Mouse (Mus musculus): Measurements from ENCODE around the gene Rnf24.
"Not testable (repeated sequence)": the region's sequence is repeated elsewhere in the genome, so short reads cannot be mapped to it uniquely, and the experiment has no call there.

Gene Rnf24

DNA sequence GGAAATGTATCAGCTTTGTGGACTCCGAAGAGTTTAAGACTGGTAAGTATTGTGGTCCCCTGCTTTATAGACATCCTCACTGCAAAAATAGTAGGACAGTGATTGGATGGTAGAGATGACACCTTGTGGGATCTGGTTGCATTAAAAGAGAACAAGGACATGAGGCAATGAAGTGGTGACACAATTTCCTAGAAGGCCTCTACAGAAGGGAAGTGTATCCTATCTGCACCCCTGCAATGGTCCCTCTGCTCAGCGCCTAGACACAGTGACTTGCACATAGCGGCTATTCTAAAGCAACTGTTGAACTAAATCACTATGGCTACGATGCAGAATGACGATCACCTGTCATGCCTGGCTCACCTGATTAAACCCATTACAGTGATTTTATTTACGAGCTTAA, 15.1 kb downstream of the Rnf24 start:
- no peak for DNase-seq (ENCODE audit: low spot score in 2 of 2)

- DNase-seq (ENCODE audit: low spot score in 2 of 2), result no peak
Observed at GRCm38 (mm10) chr2:131330548-131330947, 22.1 kb downstream of the Rnf24 start.

- DNase-seq (ENCODE audit: low spot score in 2 of 2), result no peak
Observed at GRCm38 (mm10) chr2:131328981-131329380, 23.7 kb downstream of the Rnf24 start.

- no peak for DNase-seq (ENCODE audit: low spot score in 2 of 2)
Observed at GRCm38 (mm10) chr2:131326044-131326443, 26.6 kb downstream of the Rnf24 start.

GRCm38 (mm10) chr2:131323675-131324074, 29.0 kb downstream of the Rnf24 start:
- DNase-seq (ENCODE audit: low spot score in 2 of 2), result no peak

DNA sequence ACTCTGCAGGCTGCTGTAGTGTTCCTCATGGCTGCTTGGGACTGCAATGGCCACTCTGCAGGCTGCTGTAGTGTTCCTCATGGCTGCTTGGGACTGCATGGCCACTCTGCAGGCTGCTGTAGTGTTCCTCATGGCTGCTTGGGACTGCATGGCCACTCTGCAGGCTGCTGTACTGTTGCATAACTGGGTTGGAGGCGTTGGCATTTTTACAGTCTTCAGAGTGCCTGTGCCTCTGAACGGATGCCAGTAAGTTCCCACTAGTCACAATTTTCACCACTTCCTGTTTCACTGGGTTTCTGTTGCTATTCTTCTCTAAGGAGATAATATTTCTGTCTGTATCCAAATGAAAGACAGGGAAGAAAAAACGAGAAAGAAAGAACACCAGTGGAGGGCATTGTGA, 31.5 kb downstream of the Rnf24 start:
- peak; percentile 38 to 48 for DNase-seq (ENCODE audit: low spot score in 2 of 2)

DNA sequence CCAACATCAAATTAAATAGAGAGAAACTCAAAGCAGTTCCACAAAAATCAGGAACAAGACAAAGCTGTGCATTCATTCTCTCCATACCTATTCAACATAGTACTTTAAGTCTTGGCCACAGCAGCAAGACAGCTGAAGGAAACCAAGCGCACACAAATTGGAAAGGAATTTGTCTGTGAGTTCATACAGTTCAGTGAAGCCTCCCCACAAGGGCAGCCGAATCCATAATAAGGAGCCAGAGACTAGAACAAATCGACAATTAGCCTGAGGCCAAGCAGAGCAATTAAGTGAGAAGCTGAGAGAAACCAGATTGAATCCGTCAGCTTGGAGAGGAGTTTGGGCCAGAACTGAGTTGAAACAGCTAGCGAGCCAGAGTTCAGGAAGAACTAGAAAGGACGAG, 33.3 kb downstream of the Rnf24 start:
- no peak for DNase-seq (ENCODE audit: low spot score in 2 of 2)

DNA sequence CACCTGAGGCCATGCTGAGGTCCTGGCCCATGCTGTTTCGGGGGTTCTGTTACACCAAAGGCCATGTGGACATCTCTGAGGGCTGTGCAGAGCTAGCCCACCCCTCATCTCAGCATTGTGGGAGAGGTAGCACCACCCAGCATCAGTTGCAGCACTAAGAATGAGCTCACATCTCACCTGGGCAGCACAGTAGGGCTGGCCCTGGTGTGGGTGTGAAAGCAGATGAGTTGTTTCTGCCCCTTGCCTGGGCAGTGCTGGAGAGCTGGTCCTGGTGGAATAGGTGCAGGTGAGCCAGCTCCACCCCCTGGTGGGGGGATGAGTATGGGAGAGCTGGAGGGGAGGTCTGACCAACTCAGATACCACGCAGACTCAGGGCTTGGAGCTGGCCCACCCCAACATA, 36.5 kb downstream of the Rnf24 start:
- DNase-seq (ENCODE audit: low spot score in 2 of 2), result no peak

GRCm38 (mm10) chr2:131309296-131309695, 43.4 kb downstream of the Rnf24 start:
- no peak for DNase-seq (ENCODE audit: low spot score in 2 of 2)

- no peak for DNase-seq (ENCODE audit: low spot score in 2 of 2)
Observed at GRCm38 (mm10) chr2:131307822-131308221, 44.9 kb downstream of the Rnf24 start.

GRCm38 (mm10) chr2:131307391-131307790, 45.3 kb downstream of the Rnf24 start:
- DNase-seq (ENCODE audit: low spot score in 2 of 2), result no peak

DNA sequence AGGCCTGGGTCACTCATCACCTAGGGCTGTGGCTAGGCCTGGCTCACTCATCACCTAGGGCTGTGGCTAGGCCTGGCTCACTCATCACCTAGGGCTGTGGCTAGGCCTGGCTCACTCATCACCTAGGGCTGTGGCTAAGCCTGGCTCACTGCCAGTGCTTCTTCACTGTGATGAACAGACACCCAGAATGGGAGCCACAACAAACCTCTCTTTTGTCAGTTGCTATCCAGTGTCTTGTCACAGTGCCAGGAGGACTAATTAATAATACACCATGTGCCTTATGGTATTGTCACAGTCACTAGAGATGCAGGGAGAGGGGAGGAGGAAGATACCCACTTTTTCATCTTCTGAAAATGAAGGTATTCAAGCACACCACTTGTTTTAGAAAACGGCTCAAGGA, 47.5 kb downstream of the Rnf24 start:
- not testable (repeated sequence) for DNase-seq (ENCODE audit: low spot score in 2 of 2)

GRCm38 (mm10) chr2:131304497-131304896, 48.2 kb downstream of the Rnf24 start:
- DNase-seq (ENCODE audit: low spot score in 2 of 2), result no peak

- DNase-seq (ENCODE audit: low spot score in 2 of 2), result no peak
Observed at GRCm38 (mm10) chr2:131301635-131302034, 51.1 kb downstream of the Rnf24 start.

GRCm38 (mm10) chr2:131300485-131300884, 52.2 kb downstream of the Rnf24 start:
- no peak for DNase-seq (ENCODE audit: low spot score in 2 of 2)

GRCm38 (mm10) chr2:131298674-131299073, 54.0 kb downstream of the Rnf24 start:
- not testable (repeated sequence) for DNase-seq (ENCODE audit: low spot score in 2 of 2)

DNA sequence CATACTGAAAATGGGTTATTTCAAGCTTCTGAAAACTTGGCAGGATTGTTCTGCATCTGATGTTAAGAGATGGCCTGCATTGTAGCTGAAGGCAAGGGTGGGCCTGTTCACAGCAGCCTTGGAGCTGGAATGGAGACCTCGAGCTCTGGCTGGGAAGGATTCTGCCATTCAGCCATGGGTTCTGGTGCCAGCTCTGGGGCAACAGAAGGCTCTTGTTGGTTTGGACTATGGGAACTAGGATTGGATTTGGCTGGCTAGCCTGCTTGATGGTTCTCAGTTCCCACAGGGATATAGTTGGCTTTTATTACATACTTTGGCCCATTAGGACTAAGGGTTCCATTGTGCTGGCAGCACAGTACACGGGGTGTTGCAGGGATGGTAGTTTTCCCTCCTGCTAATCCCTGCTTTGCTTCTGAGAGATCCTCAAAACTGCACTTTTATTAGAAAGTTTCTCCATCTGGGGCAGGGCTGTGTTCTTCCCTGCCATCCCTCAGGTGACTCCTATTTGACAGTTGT, 55.9 kb downstream of the Rnf24 start:
- no peak for DNase-seq (ENCODE audit: low spot score in 2 of 2)

DNA sequence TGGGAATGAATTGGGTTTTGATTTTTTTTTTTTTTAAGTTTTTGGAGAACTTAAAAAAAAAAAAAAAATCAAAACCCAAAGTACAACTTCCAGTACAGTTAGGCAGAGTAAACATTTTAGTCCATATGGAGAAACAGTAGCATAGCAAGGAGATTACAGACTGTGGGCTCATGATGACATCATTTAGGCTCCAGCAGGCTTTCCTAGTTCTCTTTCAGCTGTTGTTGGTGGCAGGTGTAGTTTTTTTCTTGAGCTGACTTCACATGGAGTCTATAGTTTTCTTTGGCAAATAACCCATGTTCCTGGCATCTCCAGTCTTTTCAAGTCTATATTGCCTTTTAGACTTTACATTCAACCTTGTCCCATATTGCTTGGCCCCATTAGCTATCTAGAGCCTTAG, 62.0 kb downstream of the Rnf24 start:
- no peak for DNase-seq (ENCODE audit: low spot score in 2 of 2)

DNA sequence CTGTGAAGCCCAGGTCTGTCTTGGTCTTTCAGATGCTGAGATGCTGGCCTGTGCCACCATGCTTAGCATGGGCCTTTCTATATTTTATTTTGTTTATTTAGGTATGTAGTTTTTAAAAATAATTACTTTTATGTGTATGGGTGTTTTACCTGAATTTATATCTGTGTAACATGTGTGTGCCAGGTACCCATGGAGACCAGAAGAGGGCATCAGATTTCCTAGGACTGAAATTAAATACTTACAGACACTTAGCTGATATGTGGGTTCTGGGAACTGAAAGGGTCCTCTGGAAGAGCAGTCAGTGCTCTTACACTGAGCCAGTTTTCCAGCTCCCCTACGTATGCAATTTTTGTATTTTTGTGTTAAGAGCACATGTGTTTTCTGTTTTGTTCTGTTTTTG, 66.4 kb downstream of the Rnf24 start:
- DNase-seq (ENCODE audit: low spot score in 2 of 2), result no peak

DNA sequence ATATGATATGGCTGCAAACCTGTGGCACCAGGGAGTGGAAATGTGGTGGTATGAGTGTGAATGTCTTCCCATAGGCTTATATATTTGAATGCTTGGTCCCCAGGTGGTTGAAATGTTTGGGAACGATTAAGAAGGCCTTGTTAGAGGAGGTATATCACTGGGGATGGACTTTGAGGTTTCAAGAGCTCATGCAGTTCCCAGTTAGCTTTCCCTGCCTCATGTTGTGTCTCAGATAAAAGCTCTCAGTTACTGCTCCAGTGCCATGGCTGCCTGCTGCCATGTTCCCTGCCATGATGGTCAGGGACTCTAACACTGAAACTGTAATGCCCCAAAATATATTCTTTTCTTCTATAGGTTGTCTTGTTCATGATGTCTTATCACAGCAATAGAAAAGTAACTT, 71.1 kb downstream of the Rnf24 start:
- DNase-seq (ENCODE audit: low spot score in 2 of 2), result no peak

GRCm38 (mm10) chr2:131276722-131277121, 76.0 kb downstream of the Rnf24 start:
- DNase-seq (ENCODE audit: low spot score in 2 of 2), result no peak

- DNase-seq (ENCODE audit: low spot score in 2 of 2), result no peak
Observed at GRCm38 (mm10) chr2:131275493-131275892, 77.2 kb downstream of the Rnf24 start.

- DNase-seq (ENCODE audit: low spot score in 2 of 2), result no peak
Observed at GRCm38 (mm10) chr2:131265056-131265455, 87.6 kb downstream of the Rnf24 start.

DNA sequence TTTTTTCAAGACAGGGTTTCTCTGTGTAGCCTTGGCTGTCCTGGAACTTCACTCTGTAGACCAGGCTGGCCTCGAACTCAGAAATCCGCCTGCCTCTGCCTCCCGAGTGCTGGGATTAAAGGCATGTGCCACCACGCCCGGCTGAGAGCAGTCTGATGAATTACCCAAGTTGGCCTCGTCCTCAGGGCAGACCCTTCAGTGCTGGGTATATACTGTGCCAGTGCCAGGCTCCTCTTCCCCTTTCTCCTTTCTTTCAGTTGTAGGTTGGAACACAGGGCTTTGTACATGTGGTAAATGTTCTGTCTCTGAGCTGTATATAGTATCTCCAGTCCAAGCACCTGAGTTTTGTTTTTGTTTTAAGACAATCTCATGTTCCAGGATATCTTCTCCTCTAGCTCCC, 88.7 kb downstream of the Rnf24 start:
- DNase-seq (ENCODE audit: low spot score in 2 of 2), result no peak

All from spleen, postnatal 36 days (tissue).